Comparison of ENCODE assay signal across 11 mouse cellular contexts in the genomic region with DNA sequence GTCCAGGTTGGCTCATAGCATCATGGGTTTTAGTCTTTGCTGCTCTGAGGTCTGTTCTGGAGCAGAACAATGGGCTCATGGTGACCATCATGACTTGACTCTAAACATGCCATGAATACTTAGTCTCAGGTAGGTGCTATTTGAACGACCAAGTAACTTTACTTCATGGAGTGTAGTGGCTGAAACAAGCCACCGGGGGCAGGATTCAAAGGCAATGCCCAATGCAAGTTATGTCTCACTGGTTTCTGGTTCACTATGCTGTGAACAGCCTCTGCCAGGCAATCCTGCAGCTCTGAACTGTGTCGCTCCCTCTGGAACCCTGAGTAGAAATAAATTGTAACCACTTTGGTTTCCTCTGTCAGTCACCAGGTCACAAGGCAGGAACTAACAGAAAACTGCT.
DNase-seq lines count a peak whose midpoint lies in the region; ATAC-seq and TF ChIP-seq lines count a peak whose summit lies in the region.
"Had no signal": no experiment of that assay in that cellular context is flagged by ENCODE, and none has a peak within 500 bp of the region (broad histone marks: within the 10 kb centered on the region; RNA-seq: fewer than 3 reads in every experiment).

No protein-coding gene starts in this region.

- H3K9me3 ChIP-seq in liver, postnatal 0 days (ENCODE audit: low read length), result no peaks in the 10 kb centered on the region
- no peaks in the 10 kb centered on the region for H3K9me3 ChIP-seq in liver, embryonic 11.5 days (ENCODE audit: control insufficient read depth, low read length)
- H3K9me3 ChIP-seq: heart, embryonic 15.5 days had no signal

- WGBS in liver, postnatal 0 days (ENCODE audit: insufficient replicate concordance), result 66% methylated on average over 3 of the region's 3 CpGs
- WGBS in liver, embryonic 11.5 days, result 62% methylated on average over 3 of the region's 3 CpGs

- H3K36me3 ChIP-seq in liver, postnatal 0 days (replicated peaks; ENCODE audit: insufficient read depth, low read length), result no peaks in the 10 kb centered on the region
- H3K36me3 ChIP-seq in liver, embryonic 11.5 days (ENCODE audit: control insufficient read depth, insufficient read depth, low read length), result no peaks in the 10 kb centered on the region
- H3K36me3 ChIP-seq: embryonic facial prominence, embryonic 12.5 days; heart, embryonic 15.5 days had no signal

- H3K27ac ChIP-seq in liver, postnatal 0 days (ENCODE audit: low read depth), result no peak overlapping the region
- no peak overlapping the region for H3K27ac ChIP-seq in liver, embryonic 11.5 days (ENCODE audit: low read depth, low read length)
- H3K27ac ChIP-seq: embryonic facial prominence, embryonic 12.5 days; heart, embryonic 15.5 days had no signal

- H3K9ac ChIP-seq in liver, postnatal 0 days (replicated peaks), result no peak overlapping the region
- no peak overlapping the region for H3K9ac ChIP-seq in liver, embryonic 11.5 days (ENCODE audit: low read depth, low read length)
- H3K9ac ChIP-seq: embryonic facial prominence, embryonic 12.5 days; heart, embryonic 15.5 days had no signal

- DNase-seq in cerebellum, postnatal 10 days, result peak; percentile 33 to 40
- no peak for DNase-seq in cerebellum, postnatal 36 days
- no peak for DNase-seq in liver, postnatal 0 days
- DNase-seq in liver, embryonic 11.5 days (ENCODE audit: low spot score), result no peak
- DNase-seq in c-Kit-positive CD71-negative TER-119-negative erythroid progenitor cells, embryonic 14.5 days (ENCODE audit: low read depth), result peak; percentile 8
- DNase-seq in thymus, postnatal 0 days (ENCODE audit: low spot score), result peak; percentile 62
- no peak for DNase-seq in spleen, postnatal 4 days (ENCODE audit: low spot score in 2 of 2)
- DNase-seq in right cerebral cortex, postnatal 4 days, result no peak
- DNase-seq: right cerebral cortex, postnatal 25 days had no signal

- TF ChIP-seq CTCF in liver, postnatal 0 days (IDR thresholded peaks at IDR 0.05; ENCODE audit: low read depth), result peak; percentile 59

- TF ChIP-seq EP300 in liver, postnatal 0 days (IDR thresholded peaks at IDR 0.05; ENCODE audit: low read depth), result no peak

- H3K27me3 ChIP-seq in liver, postnatal 0 days (ENCODE audit: insufficient read depth, low read length), result no peaks in the 10 kb centered on the region
- H3K27me3 ChIP-seq in liver, embryonic 11.5 days (replicated peaks; ENCODE audit: control insufficient read depth, insufficient read depth, low read length), result peaks cover 4% of the 10 kb centered on the region; the same call in 1 of the 2 replicates
- H3K27me3 ChIP-seq: embryonic facial prominence, embryonic 12.5 days had no signal

- no peak overlapping the region for H3K4me3 ChIP-seq in liver, postnatal 0 days (ENCODE audit: low read depth, low read length)
- H3K4me3 ChIP-seq in liver, embryonic 11.5 days (ENCODE audit: low read depth, low read length), result no peak overlapping the region
- H3K4me3 ChIP-seq: embryonic facial prominence, embryonic 12.5 days; heart, embryonic 15.5 days had no signal

- no peak overlapping the region for H3K4me2 ChIP-seq in liver, postnatal 0 days (ENCODE audit: low read depth, low read length)
- no peak overlapping the region for H3K4me2 ChIP-seq in liver, embryonic 11.5 days
- H3K4me2 ChIP-seq: embryonic facial prominence, embryonic 12.5 days; heart, embryonic 15.5 days had no signal

- no peak for ATAC-seq in liver, postnatal 0 days
- ATAC-seq in liver, embryonic 11.5 days (replicated peaks; ENCODE audit: low FRiP score), result no peak

- H3K4me1 ChIP-seq in liver, postnatal 0 days (ENCODE audit: insufficient read depth), result 0 out of 2 replicates have a peak, but pooled peaks cover 2% of the 10 kb centered on the region
- H3K4me1 ChIP-seq in liver, embryonic 11.5 days (replicated peaks; ENCODE audit: control insufficient read depth, insufficient read depth, low read length), result 0 out of 2 replicates have a peak, but pooled peaks cover 2% of the 10 kb centered on the region

Comparison
In these comparisons a context has a peak if more than half of its experiments do, and no peak if none do; other contexts are left out.
1. DNase-seq: peak in cerebellum, postnatal 10 days (2 of 2), c-Kit-positive CD71-negative TER-119-negative erythroid progenitor cells, embryonic 14.5 days (single experiment) and thymus, postnatal 0 days (single experiment); none in cerebellum, postnatal 36 days (0 of 2), liver, postnatal 0 days (single experiment), liver, embryonic 11.5 days (single experiment), spleen, postnatal 4 days (0 of 2) and right cerebral cortex, postnatal 4 days (single experiment).